Mouse (Mus musculus): ENCODE results near the gene Slc32a1. TPM values are rescaled to one million over a fixed set of nuclear protein-coding genes. Genes with fewer than 3 reads are reported as not detected.

The Slc32a1 gene
- polyA plus RNA-seq, 1 experiment = not detected

DNA sequence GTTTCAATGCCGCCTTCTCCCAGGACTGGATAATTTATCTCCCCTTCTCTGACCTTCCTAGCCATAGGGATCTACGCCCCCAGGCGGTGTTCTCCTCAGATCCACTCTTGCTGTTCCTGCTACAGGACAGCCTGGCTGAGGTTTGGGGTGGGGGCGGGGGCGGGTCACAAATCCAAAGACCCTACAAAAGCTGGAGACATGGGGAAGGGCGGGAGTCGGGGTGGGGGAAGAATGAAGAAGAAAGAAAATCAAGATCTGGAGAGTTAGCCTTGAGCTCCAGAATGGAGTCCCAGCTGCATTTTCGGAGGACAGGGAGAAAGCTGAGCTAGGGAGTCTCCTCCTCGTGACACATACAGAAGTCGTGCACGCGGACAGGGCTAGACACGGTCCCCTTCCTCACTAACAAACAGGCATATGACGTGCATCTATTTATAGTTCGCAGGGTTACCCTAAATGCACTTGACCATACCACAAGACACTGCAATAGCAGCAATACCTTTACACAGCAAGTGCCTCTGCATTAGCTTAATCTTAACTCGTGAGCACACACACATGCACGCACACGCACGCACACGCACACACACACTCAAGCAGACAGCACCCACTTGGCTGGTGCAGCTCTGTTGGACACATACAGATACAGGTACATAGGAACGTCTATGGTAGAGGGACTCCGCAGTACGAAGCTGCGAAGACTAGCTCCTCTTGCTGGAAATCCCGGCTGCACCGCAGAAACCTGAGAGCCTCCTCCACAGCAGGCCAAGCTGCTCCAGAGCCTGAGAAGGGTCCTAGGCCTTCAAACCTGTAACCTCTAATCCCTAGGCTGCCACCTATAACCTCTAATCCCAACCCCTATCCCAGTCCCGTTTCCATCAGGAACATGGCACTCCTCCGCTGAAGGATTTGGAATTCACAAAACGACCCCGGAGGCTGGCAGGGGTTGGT, 1.4 kb downstream of the Slc32a1 start:
- Histone ChIP-seq H3K27ac (ENCODE audit: insufficient read depth, low read length) (no peak overlapping the region), H3K4me1 (ENCODE audit: control insufficient read depth, insufficient read depth, low read length) (no peaks in the 10 kb centered on the region), H3K4me3 (ENCODE audit: insufficient read depth, low read length) (no peak overlapping the region)
- TF ChIP-seq CTCF (IDR thresholded peaks at IDR 0.05; ENCODE audit: borderline replicate concordance, insufficient read depth, low read length) (no peak), POLR2A (IDR thresholded peaks at IDR 0.05; ENCODE audit: low read depth, low read length) (no peak)

DNA sequence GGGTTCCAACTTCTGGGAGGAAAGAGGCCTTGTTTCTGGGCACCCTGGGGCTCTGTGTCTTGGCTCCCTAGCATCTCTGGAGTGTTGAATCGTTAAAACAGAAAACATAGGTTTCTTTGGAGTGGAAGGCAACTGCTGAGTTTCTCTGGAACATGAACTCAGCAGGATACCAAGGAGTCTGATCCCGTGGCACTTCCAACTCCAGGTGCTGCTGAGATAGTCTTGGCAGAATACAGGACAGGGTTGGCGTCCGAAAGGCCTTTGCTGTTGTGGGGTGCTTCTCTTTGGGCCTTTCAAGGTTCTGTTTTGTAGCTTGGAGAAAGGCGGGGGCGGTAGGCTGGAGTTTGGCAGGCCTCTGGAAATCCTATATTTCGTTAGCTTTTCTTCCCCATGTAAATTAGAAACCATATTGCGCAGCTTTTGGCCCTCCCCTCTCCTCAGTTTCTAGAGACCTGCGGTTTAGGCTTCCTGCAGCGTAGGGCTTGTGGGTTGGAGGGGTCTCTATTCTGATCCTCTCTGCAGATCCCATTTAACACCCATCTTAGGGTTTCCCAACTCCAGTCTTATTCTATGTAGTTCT, 2.2 kb downstream of the Slc32a1 start:
- Histone ChIP-seq H3K4me1 (ENCODE audit: control insufficient read depth, insufficient read depth, low read length) (no peaks in the 10 kb centered on the region), H3K4me3 (ENCODE audit: insufficient read depth, low read length) (no peak overlapping the region), H3K27ac (ENCODE audit: insufficient read depth, low read length) (no peak overlapping the region)
- TF ChIP-seq POLR2A (IDR thresholded peaks at IDR 0.05; ENCODE audit: low read depth, low read length) = no peak
- TF ChIP-seq CTCF (IDR thresholded peaks at IDR 0.05; ENCODE audit: borderline replicate concordance, insufficient read depth, low read length) = no peak

GRCm38 (mm10) chr2:158613541-158614417, 3.2 kb downstream of the Slc32a1 start:
- Histone ChIP-seq H3K27ac (ENCODE audit: insufficient read depth, low read length) (no peak overlapping the region), H3K4me1 (ENCODE audit: control insufficient read depth, insufficient read depth, low read length) (no peaks in the 10 kb centered on the region), H3K4me3 (ENCODE audit: insufficient read depth, low read length) (no peak overlapping the region)
- TF ChIP-seq CTCF (IDR thresholded peaks at IDR 0.05; ENCODE audit: borderline replicate concordance, insufficient read depth, low read length) = no peak
- TF ChIP-seq POLR2A (IDR thresholded peaks at IDR 0.05; ENCODE audit: low read depth, low read length) = no peak

- H3K4me3 ChIP-seq (ENCODE audit: insufficient read depth, low read length) = no peak overlapping the region
- no peaks in the 10 kb centered on the region for H3K4me1 ChIP-seq (ENCODE audit: control insufficient read depth, insufficient read depth, low read length)
- TF ChIP-seq POLR2A (IDR thresholded peaks at IDR 0.05; ENCODE audit: low read depth, low read length) = no peak
- TF ChIP-seq CTCF (IDR thresholded peaks at IDR 0.05; ENCODE audit: borderline replicate concordance, insufficient read depth, low read length) = no peak
- H3K27ac ChIP-seq (ENCODE audit: insufficient read depth, low read length) = no peak overlapping the region
Measured at GRCm38 (mm10) chr2:158614418-158614955, 3.9 kb downstream of the Slc32a1 start.

DNA sequence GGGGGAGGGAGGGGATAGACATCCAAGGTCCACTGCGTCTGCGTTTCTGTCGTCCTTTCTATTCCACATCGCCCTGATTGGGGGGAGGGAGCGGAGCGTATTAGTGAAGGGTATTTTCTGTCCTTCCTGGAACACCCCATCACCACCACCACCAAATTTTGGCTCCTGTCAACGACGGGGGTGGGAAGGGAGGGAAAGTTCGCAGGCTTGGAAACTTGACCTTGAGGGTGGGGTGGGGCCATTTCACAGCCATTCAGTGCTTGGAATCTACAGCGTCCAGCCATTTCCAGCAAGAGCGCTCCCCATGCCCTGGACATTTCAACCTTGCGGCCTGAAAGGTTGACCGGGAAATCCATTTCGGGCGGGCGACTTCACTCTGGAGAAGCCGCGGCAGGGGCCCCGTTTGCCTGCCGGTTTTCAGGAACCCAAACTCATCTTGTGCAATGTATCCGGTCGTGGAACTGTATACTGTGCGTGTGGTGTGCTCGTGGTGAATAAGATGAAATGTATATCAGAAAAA, 4.7 kb downstream of the Slc32a1 start:
- Histone ChIP-seq H3K4me3 (ENCODE audit: insufficient read depth, low read length) (no peak overlapping the region), H3K4me1 (ENCODE audit: control insufficient read depth, insufficient read depth, low read length) (no peaks in the 10 kb centered on the region)
- TF ChIP-seq POLR2A (IDR thresholded peaks at IDR 0.05; ENCODE audit: low read depth, low read length) = no peak
- no peak for TF ChIP-seq CTCF (IDR thresholded peaks at IDR 0.05; ENCODE audit: borderline replicate concordance, insufficient read depth, low read length)

GRCm38 (mm10) chr2:158615702-158616101, 5.1 kb downstream of the Slc32a1 start:
- no peaks in the 10 kb centered on the region for H3K4me1 ChIP-seq (ENCODE audit: control insufficient read depth, insufficient read depth, low read length)
- no peak overlapping the region for H3K27ac ChIP-seq (ENCODE audit: insufficient read depth, low read length)
- TF ChIP-seq CTCF (IDR thresholded peaks at IDR 0.05; ENCODE audit: borderline replicate concordance, insufficient read depth, low read length) (no peak), POLR2A (IDR thresholded peaks at IDR 0.05; ENCODE audit: low read depth, low read length) (no peak)
- no peak overlapping the region for H3K4me3 ChIP-seq (ENCODE audit: insufficient read depth, low read length)

More for the DNA sequence above, 4.7 kb downstream of the Slc32a1 start:
- no peak overlapping the region for H3K27ac ChIP-seq (ENCODE audit: insufficient read depth, low read length)

DNA sequence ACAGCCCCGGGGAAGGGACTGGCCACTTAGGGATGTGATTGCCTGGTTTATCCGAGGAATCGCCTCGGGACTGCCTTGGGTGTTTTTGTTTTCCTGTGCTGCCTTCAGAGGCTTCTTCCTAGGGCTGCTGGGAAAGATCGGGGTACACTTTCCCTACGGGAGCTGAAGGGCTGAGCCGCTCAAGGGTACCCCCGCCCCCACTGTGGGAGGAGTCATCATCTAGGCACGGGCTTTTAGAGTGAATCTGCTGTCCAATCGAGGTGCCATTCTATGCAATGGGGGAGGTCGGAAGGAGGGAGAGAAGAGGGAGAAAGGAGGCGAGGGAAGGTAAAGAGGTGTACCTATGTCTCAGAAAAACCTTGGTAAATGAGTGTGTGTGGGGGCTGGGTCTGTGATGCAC, 5.7 kb downstream of the Slc32a1 start:
- no peaks in the 10 kb centered on the region for H3K4me1 ChIP-seq (ENCODE audit: control insufficient read depth, insufficient read depth, low read length)
- no peak overlapping the region for H3K27ac ChIP-seq (ENCODE audit: insufficient read depth, low read length)
- no peak overlapping the region for H3K4me3 ChIP-seq (ENCODE audit: insufficient read depth, low read length)
- no peak for TF ChIP-seq CTCF (IDR thresholded peaks at IDR 0.05; ENCODE audit: borderline replicate concordance, insufficient read depth, low read length)

- TF ChIP-seq CTCF (IDR thresholded peaks at IDR 0.05; ENCODE audit: borderline replicate concordance, insufficient read depth, low read length) (no peak), POLR2A (IDR thresholded peaks at IDR 0.05; ENCODE audit: low read depth, low read length) (no peak)
- Histone ChIP-seq H3K4me3 (ENCODE audit: insufficient read depth, low read length) (no peak overlapping the region), H3K27ac (ENCODE audit: insufficient read depth, low read length) (no peak overlapping the region), H3K4me1 (ENCODE audit: control insufficient read depth, insufficient read depth, low read length) (no peaks in the 10 kb centered on the region)
Measured at GRCm38 (mm10) chr2:158616790-158617189, 6.2 kb downstream of the Slc32a1 start.

DNA sequence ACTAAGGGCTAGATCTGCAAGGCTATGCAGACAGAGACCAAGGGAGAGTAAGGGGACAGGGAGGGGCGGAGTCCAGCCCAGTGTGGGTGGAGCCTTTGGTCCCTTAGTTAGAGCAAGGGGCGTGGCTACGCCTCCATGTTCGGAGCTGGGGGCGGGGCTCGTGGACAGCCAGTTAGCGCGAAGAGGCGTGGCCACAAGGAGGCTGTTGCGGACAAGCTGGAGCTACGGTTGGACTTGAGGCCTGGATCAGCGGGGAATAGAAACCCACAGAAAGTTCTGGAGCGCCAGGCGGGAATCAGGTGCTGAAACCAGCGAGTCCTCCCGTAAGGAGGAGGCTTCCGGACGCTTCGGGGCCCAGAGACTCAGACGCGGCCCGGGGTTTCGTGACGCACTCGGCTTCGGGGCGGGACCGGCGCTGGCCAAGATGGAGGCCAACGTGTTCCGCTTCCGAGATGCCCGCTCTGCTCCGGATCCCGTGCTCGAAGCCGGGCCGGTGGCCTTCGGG, 14.2 kb downstream of the Slc32a1 start, which contains the start of gene Actr5:
Gene Actr5, plus strand, starts transcription at position 171 of the 505 bp plus-strand sequence.
- Histone ChIP-seq H3K4me1 (ENCODE audit: control insufficient read depth, insufficient read depth, low read length) (peaks cover 5% of the 10 kb centered on the region; the same call in 1 of the 2 replicates), H3K27ac (ENCODE audit: insufficient read depth, low read length) (peak within 1 kb of the TSS; percentile 87), H3K4me3 (ENCODE audit: insufficient read depth, low read length) (peak within 1 kb of the TSS; percentile 73)
- TF ChIP-seq CTCF (IDR thresholded peaks at IDR 0.05; ENCODE audit: borderline replicate concordance, insufficient read depth, low read length) = no peak
- TF ChIP-seq POLR2A (IDR thresholded peaks at IDR 0.05; ENCODE audit: low read depth, low read length) = peak; percentile 79
